Mouse (Mus musculus) intestine, embryonic 14.5 days (tissue): Measurements from ENCODE around the gene Pdzrn3. TPM values are rescaled to one million over a fixed set of nuclear protein-coding genes. Genes with fewer than 3 reads are reported as not detected.
A peak's percentile ranks its signal among the peaks of the same experiment; 100 is the strongest.

Experiments used
- ATAC-seq: fragments of 200-750 bp; cut with Nextera tagmentation; replicated peaks from 2 replicates; pipeline ENCODE4 v1.8.0; 2017; ENCODE audit warnings: low read depth, moderate number of reproducible peaks, moderate TSS enrichment, moderate library complexity; ENCODE audit not compliant: low FRiP score, low TSS enrichment
- DNase-seq: peaks from one replicate; pipeline ENCODE4 v3.0.0-alpha.2; 2018; ENCODE audit warnings: low spot score
- H3K27ac ChIP-seq: fragments of 300-500 bp; sonication (generic); 2 replicates; pipeline ENCODE4 v1.5.1; 2014; ENCODE audit warnings: low read depth, mild to moderate bottlenecking, control low read depth
- H3K27me3 ChIP-seq: fragments of 300-500 bp; sonication (generic); replicated peaks from 2 replicates; pipeline ENCODE4 v1.6.1; 2014; ENCODE audit warnings: low read length, control low read depth; ENCODE audit not compliant: control insufficient read depth, insufficient read depth
- H3K36me3 ChIP-seq: fragments of 300-500 bp; sonication (generic); 2 replicates; pipeline ENCODE4 v1.6.1; 2014; ENCODE audit warnings: low read length, control low read depth; ENCODE audit not compliant: control insufficient read depth, insufficient read depth
- H3K4me1 ChIP-seq: fragments of 300-500 bp; sonication (generic); replicated peaks from 2 replicates; pipeline ENCODE4 v1.6.1; 2014; ENCODE audit warnings: low read length, control low read depth, mixed read lengths; ENCODE audit not compliant: control insufficient read depth, insufficient read depth
- H3K4me2 ChIP-seq: fragments of 300-500 bp; sonication (generic); 2 replicates; pipeline ENCODE4 v1.6.1; 2014; ENCODE audit warnings: low read length
- H3K4me3 ChIP-seq: fragments of 300-500 bp; sonication (generic); 2 replicates; pipeline ENCODE4 v1.5.1; 2014; ENCODE audit warnings: low read depth, low read length, control low read depth, mixed read lengths
- H3K9ac ChIP-seq: fragments of 300-500 bp; sonication (generic); 2 replicates; pipeline ENCODE4 v1.6.1; 2014; ENCODE audit warnings: mild to moderate bottlenecking, low read length
- H3K9me3 ChIP-seq: fragments of 300-500 bp; sonication (generic); 2 replicates; pipeline ENCODE4 v1.6.1; 2016; ENCODE audit warnings: low read length, control low read depth; ENCODE audit not compliant: control insufficient read depth
- WGBS: fragments of 180-500 bp; shearing (Covaris S2); extraction: QIAGEN DNeasy Blood & Tissue Kit; methylation state at CpG from one replicate; pipeline ENCODE4 v1.1.7; 2014; 5-methylcytosine and 5-hydroxymethylcytosine counted together
- polyA plus RNA-seq: library from polyadenylated mRNA; unstranded; fragments of >200 nt; fragmentation: Nextera tagmentation; extraction: Ambion mirVana; gene quantifications from 2 replicates; pipeline ENCODE4 v1.2.1, GENCODE M21; 2014

Pdzrn3 gene
- polyA plus RNA-seq, 1 experiment from 2014 or later, result 19.0 TPM

- Histone ChIP-seq H3K4me3 (no peak overlapping the region), H3K4me1 (no peaks in the 10 kb centered on the region), H3K9me3 (no peaks in the 10 kb centered on the region), H3K36me3 (peaks cover 32% of the 10 kb centered on the region), H3K27me3 (no peaks in the 10 kb centered on the region), H3K4me2 (no peak overlapping the region), H3K9ac (no peak overlapping the region), H3K27ac (no peak overlapping the region)
- no peak for ATAC-seq
- DNase-seq, result no peak
- 84% methylated on average over 7 of the region's 7 CpGs for WGBS
Observed at GRCm38 (mm10) chr6:101170699-101171098, 207.0 kb downstream of the Pdzrn3 start.

- ATAC-seq (no peak), DNase-seq (no peak)
- Histone ChIP-seq H3K4me1 (no peaks in the 10 kb centered on the region), H3K27me3 (no peaks in the 10 kb centered on the region), H3K4me3 (no peak overlapping the region), H3K4me2 (no peak overlapping the region), H3K9ac (no peak overlapping the region), H3K36me3 (peaks cover 64% of the 10 kb centered on the region), H3K9me3 (0 out of 2 replicates have a peak, but pooled peaks cover 3% of the 10 kb centered on the region), H3K27ac (no peak overlapping the region)
- 91% methylated on average over 1 of the region's 1 CpGs for WGBS
Observed at GRCm38 (mm10) chr6:101153511-101153921, 224.2 kb downstream of the Pdzrn3 start.

- Histone ChIP-seq H3K27me3 (0 out of 2 replicates have a peak, but pooled peaks cover 8% of the 10 kb centered on the region), H3K36me3 (no peaks in the 10 kb centered on the region), H3K4me1 (no peaks in the 10 kb centered on the region), H3K4me2 (no peak overlapping the region), H3K27ac (no peak overlapping the region), H3K9me3 (no peaks in the 10 kb centered on the region), H3K4me3 (no peak overlapping the region), H3K9ac (no peak overlapping the region)
- DNase-seq (no peak), ATAC-seq (no peak)
- 77% methylated on average over 3 of the region's 3 CpGs for WGBS
Observed at GRCm38 (mm10) chr6:101135368-101135767, 242.3 kb downstream of the Pdzrn3 start.

DNA sequence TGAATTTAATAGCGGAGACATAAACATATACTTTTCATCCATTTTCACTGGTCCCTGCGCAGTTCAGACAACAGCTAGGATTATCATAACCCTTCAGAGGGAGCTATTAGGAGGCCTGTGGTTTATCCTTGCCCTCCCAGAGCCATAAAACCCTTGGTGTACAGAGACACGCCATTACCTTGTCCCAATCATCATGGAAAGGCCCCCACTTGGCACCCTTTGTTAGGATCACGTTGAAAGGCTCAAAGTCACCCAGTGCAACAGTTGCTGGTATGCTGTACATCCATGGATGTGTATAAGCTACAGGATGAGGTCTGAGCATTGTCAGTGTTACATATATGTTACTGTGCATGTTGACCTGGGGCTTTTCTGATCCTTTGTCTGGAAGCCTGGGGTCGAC, 252.3 kb downstream of the Pdzrn3 start:
- 19% methylated on average over 5 of the region's 5 CpGs for WGBS
- H3K4me3 ChIP-seq, result no peak overlapping the region
- no peaks in the 10 kb centered on the region for H3K36me3 ChIP-seq
- H3K4me1 ChIP-seq, result 0 out of 2 replicates have a peak, but pooled peaks cover 4% of the 10 kb centered on the region
- no peaks in the 10 kb centered on the region for H3K9me3 ChIP-seq
- no peaks in the 10 kb centered on the region; the same call in 1 of the 2 replicates for H3K27me3 ChIP-seq
- DNase-seq (peak; percentile 51), ATAC-seq (no peak)
- H3K27ac ChIP-seq, result no peak overlapping the region
- H3K4me2 ChIP-seq, result no peak overlapping the region
- no peak overlapping the region for H3K9ac ChIP-seq

GRCm38 (mm10) chr6:101108951-101109350, 268.7 kb downstream of the Pdzrn3 start:
- Histone ChIP-seq H3K27me3 (no peaks in the 10 kb centered on the region; the same call in 1 of the 2 replicates), H3K4me1 (no peaks in the 10 kb centered on the region), H3K9ac (no peak overlapping the region), H3K9me3 (no peaks in the 10 kb centered on the region), H3K4me3 (no peak overlapping the region), H3K36me3 (no peaks in the 10 kb centered on the region), H3K4me2 (no peak overlapping the region), H3K27ac (no peak overlapping the region)
- 75% methylated on average over 1 of the region's 1 CpGs for WGBS
- DNase-seq (peak; percentile 21), ATAC-seq (no peak)

GRCm38 (mm10) chr6:101103506-101103905, 274.2 kb downstream of the Pdzrn3 start:
- Histone ChIP-seq H3K27me3 (no peaks in the 10 kb centered on the region), H3K9ac (no peak overlapping the region), H3K4me2 (no peak overlapping the region), H3K9me3 (no peaks in the 10 kb centered on the region), H3K4me3 (no peak overlapping the region), H3K36me3 (no peaks in the 10 kb centered on the region), H3K4me1 (peaks cover 7% of the 10 kb centered on the region; the same call in 1 of the 2 replicates), H3K27ac (no peak overlapping the region)
- DNase-seq (peak; percentile 31), ATAC-seq (no peak)
- 94% methylated on average over 6 of the region's 6 CpGs for WGBS

- no peak overlapping the region for H3K27ac ChIP-seq
- 37% methylated on average over 14 of the region's 14 CpGs for WGBS
- DNase-seq, result peak; percentile 54
Observed at GRCm38 (mm10) chr6:101101709-101102654, 275.7 kb downstream of the Pdzrn3 start.

More at GRCm38 (mm10) chr6:101101709-101102654, 275.7 kb downstream of the Pdzrn3 start:
- Histone ChIP-seq H3K4me3 (no peak overlapping the region), H3K27me3 (no peaks in the 10 kb centered on the region), H3K9ac (no peak overlapping the region), H3K4me1 (peaks cover 7% of the 10 kb centered on the region; the same call in 1 of the 2 replicates), H3K4me2 (peak overlapping the region; percentile 25; the same call in 1 of the 2 replicates), H3K9me3 (no peaks in the 10 kb centered on the region), H3K36me3 (no peaks in the 10 kb centered on the region)
- peak; percentile 86 for ATAC-seq
